Mouse (Mus musculus) kidney, embryonic 16.5 days (tissue): ENCODE results near the gene Nop10. TPM values are rescaled to one million over a fixed set of nuclear protein-coding genes. Genes with fewer than 3 reads are reported as not detected.
A peak's percentile ranks its signal among the peaks of the same experiment; 100 is the strongest.
"Not testable (repeated sequence)": the region's sequence is repeated elsewhere in the genome, so short reads cannot be mapped to it uniquely, and the experiment has no call there.

Experiments
- ATAC-seq: fragments of 200-750 bp; cut with Nextera tagmentation; 2 replicates; pipeline ENCODE4 v1.8.0; 2017; ENCODE audit warnings: moderate TSS enrichment; ENCODE audit not compliant: low FRiP score, low TSS enrichment
- H3K27ac ChIP-seq: fragments of 300-500 bp; sonication (generic); 2 replicates; pipeline ENCODE4 v1.5.1; 2014; ENCODE audit warnings: low read length
- H3K27me3 ChIP-seq: fragments of 300-500 bp; sonication (generic); 2 replicates; pipeline ENCODE4 v1.6.1; 2014; ENCODE audit warnings: low read length, control low read depth, mixed read lengths; ENCODE audit not compliant: insufficient read depth
- H3K36me3 ChIP-seq: fragments of 300-500 bp; sonication (generic); 2 replicates; pipeline ENCODE4 v1.6.1; 2014; ENCODE audit warnings: low read length, control low read depth, mixed read lengths; ENCODE audit not compliant: insufficient read depth
- H3K4me1 ChIP-seq: fragments of 300-500 bp; sonication (generic); 2 replicates; pipeline ENCODE4 v1.6.1; 2014; ENCODE audit warnings: low read length, control low read depth, mixed read lengths; ENCODE audit not compliant: insufficient read depth
- H3K4me2 ChIP-seq: fragments of 300-500 bp; sonication (generic); replicated peaks from 2 replicates; pipeline ENCODE4 v1.6.1; 2014; ENCODE audit warnings: low read depth, low read length
- H3K4me3 ChIP-seq: fragments of 300-500 bp; sonication (generic); 2 replicates; pipeline ENCODE4 v1.5.1; 2014; ENCODE audit warnings: mild to moderate bottlenecking, low read length
- H3K9ac ChIP-seq: fragments of 300-500 bp; sonication (generic); replicated peaks from 2 replicates; pipeline ENCODE4 v1.6.1; 2014; ENCODE audit warnings: low read length
- H3K9me3 ChIP-seq: fragments of 300-500 bp; sonication (generic); 2 replicates; pipeline ENCODE4 v1.6.1; 2016; ENCODE audit warnings: low read length, control low read depth
- WGBS: fragments of 180-500 bp; shearing (Covaris S2); extraction: QIAGEN DNeasy Blood & Tissue Kit; methylation state at CpG from one replicate; pipeline ENCODE4 v1.1.7; 2014; 5-methylcytosine and 5-hydroxymethylcytosine counted together
- polyA plus RNA-seq: library from polyadenylated mRNA; unstranded; fragments of >200 nt; fragmentation: Nextera tagmentation; extraction: Ambion mirVana; gene quantifications from 2 replicates; pipeline ENCODE4 v1.2.1, GENCODE M21; 2015

The Nop10 gene
- polyA plus RNA-seq, 1 experiment from 2014 or later = 243 TPM

GRCm38 (mm10) chr2:112273474-112273873 is 11.7 kb downstream of the Nop10 start:
- no peak overlapping the region for H3K4me3 ChIP-seq
- H3K27ac ChIP-seq = no peak overlapping the region
- no peaks in the 10 kb centered on the region for H3K27me3 ChIP-seq
- ATAC-seq = no peak
- 92% methylated on average over 6 of the region's 6 CpGs for WGBS
- no peaks in the 10 kb centered on the region for H3K9me3 ChIP-seq
- no peaks in the 10 kb centered on the region for H3K4me1 ChIP-seq
- H3K4me2 ChIP-seq = no peak overlapping the region
- H3K36me3 ChIP-seq = 0 out of 2 replicates have a peak, but pooled peaks cover 2% of the 10 kb centered on the region
- H3K9ac ChIP-seq = no peak overlapping the region

GRCm38 (mm10) chr2:112276870-112277269 is 15.1 kb downstream of the Nop10 start:
- WGBS = 88% methylated on average over 3 of the region's 3 CpGs
- no peak for ATAC-seq
- H3K27me3 ChIP-seq = no peaks in the 10 kb centered on the region
- H3K36me3 ChIP-seq = 0 out of 2 replicates have a peak, but pooled peaks cover 2% of the 10 kb centered on the region
- H3K9ac ChIP-seq = no peak overlapping the region
- H3K4me1 ChIP-seq = no peaks in the 10 kb centered on the region
- no peaks in the 10 kb centered on the region for H3K9me3 ChIP-seq
- no peak overlapping the region for H3K27ac ChIP-seq
- no peak overlapping the region for H3K4me3 ChIP-seq
- H3K4me2 ChIP-seq = no peak overlapping the region

GRCm38 (mm10) chr2:112282846-112283245 is 21.1 kb downstream of the Nop10 start:
- Histone ChIP-seq H3K9me3 (no peaks in the 10 kb centered on the region), H3K36me3 (no peaks in the 10 kb centered on the region), H3K4me2 (no peak overlapping the region), H3K27me3 (no peaks in the 10 kb centered on the region), H3K4me1 (0 out of 2 replicates have a peak, but pooled peaks cover 5% of the 10 kb centered on the region), H3K27ac (no peak overlapping the region), H3K9ac (no peak overlapping the region), H3K4me3 (no peak overlapping the region)
- no peak for ATAC-seq
- WGBS = 77% methylated on average over 1 of the region's 1 CpGs

- H3K9ac ChIP-seq = peak overlapping the region; percentile 78
- H3K9me3 ChIP-seq = no peaks in the 10 kb centered on the region
- ATAC-seq = peak; percentile 98
- peak overlapping the region; percentile 68; the same call in 1 of the 2 replicates for H3K27ac ChIP-seq
- peak overlapping the region; percentile 69 for H3K4me3 ChIP-seq
- peak overlapping the region; percentile 98 for H3K4me2 ChIP-seq
- no peaks in the 10 kb centered on the region for H3K36me3 ChIP-seq
- H3K27me3 ChIP-seq = no peaks in the 10 kb centered on the region
- H3K4me1 ChIP-seq = 0 out of 2 replicates have a peak, but pooled peaks cover 5% of the 10 kb centered on the region
- WGBS = under 1% methylated on average over 21 of the region's 21 CpGs
Measured at GRCm38 (mm10) chr2:112284363-112285030, 22.8 kb downstream of the Nop10 start.

- peak overlapping the region; percentile 98 for H3K4me2 ChIP-seq
- WGBS = 53% methylated on average over 6 of the region's 6 CpGs
- peak overlapping the region; percentile 69 for H3K4me3 ChIP-seq
- H3K27ac ChIP-seq = no peak overlapping the region
- H3K4me1 ChIP-seq = 0 out of 2 replicates have a peak, but pooled peaks cover 5% of the 10 kb centered on the region
- H3K36me3 ChIP-seq = no peaks in the 10 kb centered on the region
- no peak for ATAC-seq
- no peaks in the 10 kb centered on the region for H3K27me3 ChIP-seq
- no peaks in the 10 kb centered on the region for H3K9me3 ChIP-seq
- no peak overlapping the region; the same call in 1 of the 2 replicates for H3K9ac ChIP-seq
Measured at GRCm38 (mm10) chr2:112285031-112285390, 23.3 kb downstream of the Nop10 start.

GRCm38 (mm10) chr2:112286062-112286461 is 24.3 kb downstream of the Nop10 start:
- H3K4me1 ChIP-seq, H3K9me3 ChIP-seq, ATAC-seq, H3K27ac ChIP-seq, H3K36me3 ChIP-seq, H3K27me3 ChIP-seq, H3K9ac ChIP-seq, H3K4me3 ChIP-seq, H3K4me2 ChIP-seq: not testable (repeated sequence)
- WGBS = 88% methylated on average over 1 of the region's 1 CpGs

- Histone ChIP-seq H3K4me1 (0 out of 2 replicates have a peak, but pooled peaks cover 5% of the 10 kb centered on the region), H3K27me3 (no peaks in the 10 kb centered on the region), H3K4me3 (no peak overlapping the region), H3K4me2 (no peak overlapping the region), H3K27ac (no peak overlapping the region), H3K36me3 (no peaks in the 10 kb centered on the region), H3K9me3 (no peaks in the 10 kb centered on the region), H3K9ac (no peak overlapping the region)
- no peak for ATAC-seq
- 67% methylated on average over 4 of the region's 4 CpGs for WGBS
Measured at GRCm38 (mm10) chr2:112287059-112287458, 25.3 kb downstream of the Nop10 start.

GRCm38 (mm10) chr2:112289507-112289906 is 27.8 kb downstream of the Nop10 start:
- ATAC-seq = no peak
- whole genome bisulfite sequencing = 89% methylated on average over 3 of the region's 3 CpGs
- Histone ChIP-seq H3K27ac (no peak overlapping the region), H3K4me2 (no peak overlapping the region), H3K4me1 (no peaks in the 10 kb centered on the region), H3K27me3 (no peaks in the 10 kb centered on the region), H3K9me3 (no peaks in the 10 kb centered on the region), H3K9ac (no peak overlapping the region), H3K4me3 (no peak overlapping the region), H3K36me3 (no peaks in the 10 kb centered on the region)

- no peaks in the 10 kb centered on the region for H3K9me3 ChIP-seq
- no peak overlapping the region for H3K9ac ChIP-seq
- ATAC-seq = no peak
- WGBS = 85% methylated on average over 2 of the region's 2 CpGs
- no peak overlapping the region for H3K4me2 ChIP-seq
- H3K36me3 ChIP-seq = no peaks in the 10 kb centered on the region
- H3K4me1 ChIP-seq = no peaks in the 10 kb centered on the region
- no peak overlapping the region for H3K27ac ChIP-seq
- H3K27me3 ChIP-seq = no peaks in the 10 kb centered on the region
- H3K4me3 ChIP-seq = no peak overlapping the region
Measured at GRCm38 (mm10) chr2:112292823-112293222, 31.1 kb downstream of the Nop10 start.

GRCm38 (mm10) chr2:112296211-112296610 is 34.5 kb downstream of the Nop10 start:
- no peaks in the 10 kb centered on the region for H3K27me3 ChIP-seq
- WGBS = 82% methylated on average over 3 of the region's 3 CpGs
- H3K4me2 ChIP-seq = no peak overlapping the region

More at GRCm38 (mm10) chr2:112296211-112296610, 34.5 kb downstream of the Nop10 start:
- Histone ChIP-seq H3K4me3 (no peak overlapping the region), H3K36me3 (no peaks in the 10 kb centered on the region), H3K9me3 (no peaks in the 10 kb centered on the region), H3K9ac (no peak overlapping the region), H3K4me1 (no peaks in the 10 kb centered on the region), H3K27ac (no peak overlapping the region)
- no peak for ATAC-seq
